Mouse (Mus musculus) ES-Bruce4 (cell line): ENCODE measurements at regions not wholly inside any gene's neighbourhood (a gene's known extent, or its start where the extent isn't known, plus 50 kb on each side); places are given as distances from the start of the nearest gene placed in this dataset.

ENCODE experiments used
- H3K27ac ChIP-seq: 2 replicates; pipeline ENCODE4 v1.5.1; 2012; ENCODE audit warnings: low read length, inconsistent platforms; ENCODE audit not compliant: insufficient read depth
- H3K27me3 ChIP-seq: 2 replicates; pipeline ENCODE4 v1.6.1; 2012; ENCODE audit warnings: mild to moderate bottlenecking, low read length, inconsistent platforms; ENCODE audit not compliant: control insufficient read depth, poor library complexity, insufficient read depth, severe bottlenecking
- H3K36me3 ChIP-seq: 2 replicates; pipeline ENCODE4 v1.6.1; 2012; ENCODE audit warnings: inconsistent platforms, mild to moderate bottlenecking, low read length, moderate library complexity; ENCODE audit not compliant: control insufficient read depth, poor library complexity, insufficient read depth, severe bottlenecking
- H3K4me1 ChIP-seq: one replicate; pipeline ENCODE4 v1.8.1; 2011; ENCODE audit warnings: low read length; ENCODE audit not compliant: control insufficient read depth, insufficient read depth
- H3K4me3 ChIP-seq: 2 replicates; pipeline ENCODE4 v1.5.1; 2011; ENCODE audit warnings: low read depth, mild to moderate bottlenecking, low read length
- H3K9ac ChIP-seq: 2 replicates; pipeline ENCODE4 v1.6.1; 2012; ENCODE audit warnings: low read depth, mild to moderate bottlenecking, inconsistent platforms; ENCODE audit not compliant: poor library complexity, severe bottlenecking
- H3K9me3 ChIP-seq: replicated peaks from 2 replicates; pipeline ENCODE4 v1.6.1; 2012; ENCODE audit warnings: mild to moderate bottlenecking, low read length, inconsistent platforms; ENCODE audit not compliant: control insufficient read depth, poor library complexity, insufficient read depth, severe bottlenecking
- CTCF ChIP-seq: IDR thresholded peaks from one replicate; pipeline ENCODE4 v1.8.1; 2011; ENCODE audit warnings: low read depth, low read length
- EP300 ChIP-seq: IDR thresholded peaks from 2 replicates; pipeline ENCODE4 v1.6.1; 2011; ENCODE audit warnings: low read depth, low read length; ENCODE audit not compliant: insufficient read depth
- POLR2A ChIP-seq: IDR thresholded peaks from one replicate; pipeline ENCODE4 v1.8.1; 2011; ENCODE audit warnings: low read length; ENCODE audit not compliant: insufficient read depth

DNA sequence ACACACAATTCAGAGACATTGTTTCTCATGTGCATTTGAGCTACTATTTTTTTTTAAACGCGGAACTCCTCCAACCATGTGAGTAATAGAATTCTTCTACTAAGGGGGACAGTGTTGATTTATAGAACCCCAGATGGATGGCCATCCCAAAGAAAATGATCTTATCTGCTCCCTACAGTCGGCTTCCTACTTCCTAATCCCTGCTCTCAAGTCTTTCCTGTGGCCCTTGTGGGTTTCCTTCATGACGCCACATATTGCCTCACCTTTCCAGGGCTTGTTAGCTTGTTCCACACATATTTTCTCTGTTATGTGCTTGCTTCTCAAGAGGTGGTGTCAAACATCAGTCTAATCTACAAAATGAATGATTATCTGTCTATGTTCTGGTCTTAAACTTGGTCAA lies 651.9 kb upstream of the Sox9 start:
- no peak overlapping the region for H3K27ac ChIP-seq
- H3K36me3 ChIP-seq = no peaks in the 10 kb centered on the region
- no peaks in the 10 kb centered on the region for H3K9me3 ChIP-seq
- H3K4me1 ChIP-seq = no peaks in the 10 kb centered on the region
- H3K27me3 ChIP-seq = no peaks in the 10 kb centered on the region
- TF ChIP-seq POLR2A (no peak), CTCF (no peak), EP300 (no peak)
- H3K4me3 ChIP-seq = no peak overlapping the region
- H3K9ac ChIP-seq = no peak overlapping the region

DNA sequence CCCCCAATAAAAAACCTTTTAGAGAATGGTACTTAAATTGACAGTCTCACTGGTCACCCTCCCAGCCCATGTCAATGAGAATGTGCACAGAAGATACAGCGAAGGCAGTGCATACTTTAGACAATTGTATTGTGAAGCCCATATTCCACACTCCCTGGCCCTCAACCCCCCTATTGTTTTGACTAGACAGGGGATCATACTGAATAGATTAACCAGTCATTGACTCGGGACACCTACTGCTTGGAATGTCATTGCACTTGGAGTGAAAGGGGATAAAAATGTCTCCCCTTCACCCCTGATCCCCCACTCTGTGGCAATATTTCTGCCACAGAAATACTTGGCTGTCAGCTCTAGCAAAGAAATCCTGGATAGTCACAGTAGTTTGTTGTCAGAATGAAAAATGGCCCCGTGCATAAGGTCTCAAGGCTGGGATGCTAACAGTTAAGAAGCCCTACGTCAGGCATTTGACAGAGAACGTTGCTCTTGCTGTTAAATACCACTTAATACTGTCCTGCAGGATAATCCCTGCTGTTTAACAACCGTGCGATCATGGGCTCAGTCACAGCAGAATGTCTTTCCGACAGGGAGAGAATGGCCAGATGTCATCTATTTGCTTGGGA lies 644.5 kb upstream of the Sox9 start:
- H3K27me3 ChIP-seq = no peaks in the 10 kb centered on the region; the same call in 1 of the 2 replicates
- H3K4me3 ChIP-seq = no peak overlapping the region
- H3K4me1 ChIP-seq = no peaks in the 10 kb centered on the region
- H3K36me3 ChIP-seq = no peaks in the 10 kb centered on the region
- TF ChIP-seq POLR2A = no peak
- TF ChIP-seq EP300 = no peak
- TF ChIP-seq CTCF = no peak
- no peak overlapping the region for H3K27ac ChIP-seq
- no peaks in the 10 kb centered on the region for H3K9me3 ChIP-seq
- no peak overlapping the region for H3K9ac ChIP-seq

DNA sequence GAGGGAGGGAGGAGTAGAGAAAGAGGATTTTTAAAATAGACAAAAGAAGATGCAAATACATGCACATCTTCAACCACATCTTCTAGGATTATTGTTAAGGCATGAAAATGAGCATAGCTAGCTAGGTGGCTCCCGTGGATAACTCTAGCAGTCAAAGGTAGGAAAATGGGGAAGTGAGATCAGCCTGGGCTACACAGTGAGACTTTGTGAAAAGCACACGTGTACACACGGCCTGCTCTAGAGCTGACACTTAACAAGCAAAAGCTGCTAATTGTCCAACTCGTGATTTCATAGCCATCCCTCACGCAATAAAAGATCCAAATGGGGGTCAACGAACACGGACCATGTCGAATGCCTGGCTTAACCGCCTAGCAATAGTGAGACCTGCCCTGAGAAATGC lies 642.0 kb upstream of the Sox9 start:
- H3K9ac ChIP-seq = no peak overlapping the region
- H3K36me3 ChIP-seq = no peaks in the 10 kb centered on the region
- no peak overlapping the region for H3K4me3 ChIP-seq
- no peaks in the 10 kb centered on the region; the same call in 1 of the 2 replicates for H3K27me3 ChIP-seq
- H3K9me3 ChIP-seq = no peaks in the 10 kb centered on the region
- no peak for TF ChIP-seq POLR2A
- no peak for TF ChIP-seq EP300
- TF ChIP-seq CTCF = no peak
- no peak overlapping the region for H3K27ac ChIP-seq
- H3K4me1 ChIP-seq = no peaks in the 10 kb centered on the region

DNA sequence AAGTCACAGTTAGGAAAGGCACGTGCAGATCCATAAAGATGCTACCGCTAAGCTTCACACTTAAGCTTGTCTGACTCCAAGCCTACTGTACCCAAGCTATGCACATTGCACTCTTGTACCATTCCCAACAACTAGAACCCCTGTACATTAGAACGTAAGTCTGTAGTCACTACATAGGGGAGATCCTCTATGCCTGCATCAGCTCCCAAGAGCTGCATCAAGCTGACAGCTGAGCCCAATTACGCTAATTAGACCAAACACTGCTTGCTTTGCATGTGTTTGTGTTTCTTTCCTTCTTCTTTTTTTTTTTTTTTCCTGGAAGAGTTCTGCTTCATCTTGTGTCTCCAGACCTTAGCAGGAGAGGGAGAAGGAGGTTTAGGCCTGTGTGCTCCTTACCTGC lies 641.5 kb upstream of the Sox9 start:
- Histone ChIP-seq H3K36me3 (no peaks in the 10 kb centered on the region), H3K27ac (no peak overlapping the region), H3K9me3 (no peaks in the 10 kb centered on the region), H3K27me3 (no peaks in the 10 kb centered on the region; the same call in 1 of the 2 replicates), H3K4me3 (no peak overlapping the region), H3K9ac (no peak overlapping the region), H3K4me1 (no peaks in the 10 kb centered on the region)
- no peak for TF ChIP-seq CTCF
- TF ChIP-seq POLR2A = no peak
- TF ChIP-seq EP300 = no peak

DNA sequence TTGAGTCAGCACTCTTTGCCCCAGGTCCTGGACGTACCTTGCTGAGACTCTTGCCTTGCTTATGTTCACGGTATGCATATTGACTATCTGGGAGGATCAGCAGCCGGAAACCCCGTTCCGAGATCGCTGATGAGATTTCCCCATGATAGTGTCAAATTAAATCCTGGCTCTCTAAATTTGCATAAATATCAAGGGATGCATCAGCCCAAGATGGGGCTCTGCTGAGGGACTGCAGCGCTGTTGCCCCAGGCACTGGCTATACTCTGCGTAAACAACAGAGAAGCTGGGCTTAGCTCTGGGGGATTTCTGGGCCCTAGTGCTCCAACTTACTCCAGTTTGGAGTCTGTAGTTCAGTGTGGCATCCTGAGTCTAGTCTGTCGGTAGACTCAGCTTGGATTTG lies 641.1 kb upstream of the Sox9 start:
- no peak for TF ChIP-seq EP300
- no peak for TF ChIP-seq POLR2A
- TF ChIP-seq CTCF = no peak
- H3K4me1 ChIP-seq = no peaks in the 10 kb centered on the region
- H3K27ac ChIP-seq = no peak overlapping the region
- no peaks in the 10 kb centered on the region for H3K9me3 ChIP-seq
- no peaks in the 10 kb centered on the region for H3K36me3 ChIP-seq
- no peak overlapping the region for H3K4me3 ChIP-seq
- H3K27me3 ChIP-seq = no peaks in the 10 kb centered on the region; the same call in 1 of the 2 replicates
- H3K9ac ChIP-seq = no peak overlapping the region

DNA sequence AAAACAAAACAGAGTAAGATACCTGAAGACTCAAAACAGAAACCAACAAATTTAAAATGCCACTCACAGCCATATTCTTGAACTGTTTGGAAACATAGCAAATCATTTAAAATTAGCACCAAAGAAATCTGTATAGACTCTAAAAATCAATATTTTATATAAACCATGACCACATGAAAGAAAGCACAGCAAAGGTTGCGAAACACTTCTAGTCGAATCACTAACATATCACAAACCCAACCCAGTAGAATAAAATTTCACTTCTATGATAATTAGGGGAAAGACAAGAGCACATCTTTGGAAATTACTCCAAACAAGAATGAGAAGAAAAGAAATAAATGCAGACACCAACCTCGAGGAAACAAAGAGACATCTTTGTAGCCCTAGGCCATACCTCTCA lies 630.0 kb upstream of the Sox9 start:
- Histone ChIP-seq H3K4me1 (no peaks in the 10 kb centered on the region), H3K27me3 (no peaks in the 10 kb centered on the region; the same call in 1 of the 2 replicates), H3K4me3 (no peak overlapping the region)

More for the DNA sequence above, 630.0 kb upstream of the Sox9 start:
- H3K9ac ChIP-seq = no peak overlapping the region
- no peak overlapping the region for H3K27ac ChIP-seq
- TF ChIP-seq EP300 (no peak), POLR2A (no peak), CTCF (no peak)
- no peaks in the 10 kb centered on the region for H3K36me3 ChIP-seq
- no peaks in the 10 kb centered on the region for H3K9me3 ChIP-seq
